Mouse (Mus musculus): Measurements from ENCODE around the gene Faim. TPM values are rescaled to one million over a fixed set of nuclear protein-coding genes. Genes with fewer than 3 reads are reported as not detected.

Faim gene
- total and polyA plus RNA-seq, 2 experiments from 2014 or later, result 31.3 to 116 TPM

- Histone ChIP-seq H3K27ac (no peak overlapping the region), H3K4me3 (ENCODE audit: low read length) (no peak overlapping the region), H3K4me2 (ENCODE audit: low read depth, low read length) (no peak overlapping the region), H3K27me3 (ENCODE audit: insufficient read depth, low read length) (no peaks in the 10 kb centered on the region), H3K9ac (replicated peaks; ENCODE audit: low read length) (no peak overlapping the region), H3K36me3 (ENCODE audit: insufficient read depth, low read length) (peaks cover 10% of the 10 kb centered on the region; the same call in 1 of the 2 replicates), H3K4me1 (ENCODE audit: insufficient read depth, low read length) (no peaks in the 10 kb centered on the region), H3K9me3 (ENCODE audit: low read length) (no peaks in the 10 kb centered on the region)
- DNase-seq (ENCODE audit: low spot score) (no peak), ATAC-seq (no peak)
- WGBS, result 76% methylated on average over 9 of the region's 9 CpGs
- TF ChIP-seq CTCF (IDR thresholded peaks at IDR 0.05; ENCODE audit: low read depth), result no peak
Observed at GRCm38 (mm10) chr9:99041994-99042393, 55.8 kb downstream of the Faim start.

GRCm38 (mm10) chr9:99042641-99043040 lies 56.5 kb downstream of the Faim start:
- Histone ChIP-seq H3K9ac (replicated peaks; ENCODE audit: low read length) (no peak overlapping the region), H3K9me3 (ENCODE audit: low read length) (no peaks in the 10 kb centered on the region), H3K36me3 (ENCODE audit: insufficient read depth, low read length) (peaks cover 10% of the 10 kb centered on the region; the same call in 1 of the 2 replicates), H3K4me2 (ENCODE audit: low read depth, low read length) (no peak overlapping the region), H3K4me1 (ENCODE audit: insufficient read depth, low read length) (no peaks in the 10 kb centered on the region), H3K27ac (no peak overlapping the region), H3K27me3 (ENCODE audit: insufficient read depth, low read length) (no peaks in the 10 kb centered on the region), H3K4me3 (ENCODE audit: low read length) (no peak overlapping the region)
- 85% methylated on average over 4 of the region's 4 CpGs for WGBS
- DNase-seq (ENCODE audit: low spot score) (no peak), ATAC-seq (no peak)
- TF ChIP-seq CTCF (IDR thresholded peaks at IDR 0.05; ENCODE audit: low read depth), result no peak

- no peak overlapping the region for H3K27ac ChIP-seq
- H3K36me3 ChIP-seq (ENCODE audit: insufficient read depth, low read length), result peaks cover 4% of the 10 kb centered on the region; the same call in 1 of the 2 replicates
- H3K27me3 ChIP-seq (ENCODE audit: insufficient read depth, low read length), result no peaks in the 10 kb centered on the region
- no peak overlapping the region for H3K9ac ChIP-seq (replicated peaks; ENCODE audit: low read length)
- H3K4me3 ChIP-seq (ENCODE audit: low read length), result no peak overlapping the region
- no peak for TF ChIP-seq CTCF (IDR thresholded peaks at IDR 0.05; ENCODE audit: low read depth)
- no peak; the same call in 1 of the 2 replicates for ATAC-seq
- H3K4me2 ChIP-seq (ENCODE audit: low read depth, low read length), result no peak overlapping the region
- H3K9me3 ChIP-seq (ENCODE audit: low read length), result no peaks in the 10 kb centered on the region
- H3K4me1 ChIP-seq (ENCODE audit: insufficient read depth, low read length), result no peaks in the 10 kb centered on the region
- 69% methylated on average over 8 of the region's 8 CpGs for WGBS
- peak; percentile 36 for DNase-seq (ENCODE audit: low spot score)
Observed at GRCm38 (mm10) chr9:99044761-99045160, 58.6 kb downstream of the Faim start.

- Histone ChIP-seq H3K4me1 (ENCODE audit: insufficient read depth, low read length) (no peaks in the 10 kb centered on the region), H3K27ac (no peak overlapping the region), H3K9me3 (ENCODE audit: low read length) (no peaks in the 10 kb centered on the region), H3K9ac (replicated peaks; ENCODE audit: low read length) (no peak overlapping the region), H3K27me3 (ENCODE audit: insufficient read depth, low read length) (no peaks in the 10 kb centered on the region), H3K4me2 (ENCODE audit: low read depth, low read length) (no peak overlapping the region), H3K36me3 (ENCODE audit: insufficient read depth, low read length) (no peaks in the 10 kb centered on the region; the same call in 1 of the 2 replicates), H3K4me3 (ENCODE audit: low read length) (no peak overlapping the region)
- ATAC-seq (no peak), DNase-seq (ENCODE audit: low spot score) (peak; percentile 62)
- no peak for TF ChIP-seq CTCF (IDR thresholded peaks at IDR 0.05; ENCODE audit: low read depth)
- 65% methylated on average over 1 of the region's 1 CpGs for WGBS
Observed at GRCm38 (mm10) chr9:99048724-99049250, 62.6 kb downstream of the Faim start.

GRCm38 (mm10) chr9:99049760-99050159 lies 63.6 kb downstream of the Faim start:
- H3K27ac ChIP-seq, result no peak overlapping the region
- TF ChIP-seq CTCF (IDR thresholded peaks at IDR 0.05; ENCODE audit: low read depth), result no peak
- no peak overlapping the region for H3K4me2 ChIP-seq (ENCODE audit: low read depth, low read length)
- no peaks in the 10 kb centered on the region for H3K4me1 ChIP-seq (ENCODE audit: insufficient read depth, low read length)
- no peak for DNase-seq (ENCODE audit: low spot score)
- no peaks in the 10 kb centered on the region for H3K9me3 ChIP-seq (ENCODE audit: low read length)
- ATAC-seq, result no peak
- no peaks in the 10 kb centered on the region for H3K27me3 ChIP-seq (ENCODE audit: insufficient read depth, low read length)
- H3K36me3 ChIP-seq (ENCODE audit: insufficient read depth, low read length), result no peaks in the 10 kb centered on the region; the same call in 1 of the 2 replicates
- WGBS, result 74% methylated on average over 6 of the region's 6 CpGs
- H3K9ac ChIP-seq (replicated peaks; ENCODE audit: low read length), result no peak overlapping the region
- no peak overlapping the region for H3K4me3 ChIP-seq (ENCODE audit: low read length)

Other genes with a start within 250 kb of the Faim start
- gene Prr23a1, start 143.9 kb upstream of the Faim start, total RNA-seq (2014; rRNA removed), result not detected in 2 replicates
- not detected in 2 replicates for gene Prr23a1, start 143.9 kb upstream of the Faim start, polyA plus RNA-seq (2015; fragmentation: Nextera tagmentation; extraction: Ambion mirVana)
- not detected in 2 replicates for gene Prr23a2, start 129.9 kb upstream of the Faim start, total RNA-seq (2014; rRNA removed)
- gene Prr23a2, start 129.9 kb upstream of the Faim start, polyA plus RNA-seq (2015; fragmentation: Nextera tagmentation; extraction: Ambion mirVana), result not detected in 2 replicates
- gene Prr23a3, start 121.6 kb upstream of the Faim start, total RNA-seq (2014; rRNA removed), result not detected in 2 replicates
- 0.09 TPM in 1 of 2 replicates, not detected in the other for gene Prr23a3, start 121.6 kb upstream of the Faim start, polyA plus RNA-seq (2015; fragmentation: Nextera tagmentation; extraction: Ambion mirVana)
- not detected in 2 replicates for gene 7420426K07Rik, start 83.3 kb upstream of the Faim start, total RNA-seq (2014; rRNA removed)
- gene 7420426K07Rik, start 83.3 kb upstream of the Faim start, polyA plus RNA-seq (2015; fragmentation: Nextera tagmentation; extraction: Ambion mirVana), result not detected in 2 replicates
- 0.04 and 0.05 TPM in 2 replicates for gene Foxl2, start 31.1 kb upstream of the Faim start, total RNA-seq (2014; rRNA removed)
- 0.28 and 0.57 TPM in 2 replicates for gene Foxl2, start 31.1 kb upstream of the Faim start, polyA plus RNA-seq (2015; fragmentation: Nextera tagmentation; extraction: Ambion mirVana)
- gene Gm1123, start 49.3 kb downstream of the Faim start, total RNA-seq (2014; rRNA removed), result not detected in 2 replicates
- 0.09 and 0.15 TPM in 2 replicates for gene Gm1123, start 49.3 kb downstream of the Faim start, polyA plus RNA-seq (2015; fragmentation: Nextera tagmentation; extraction: Ambion mirVana)
- 4.9 and 5.7 TPM in 2 replicates for gene Pik3cb, start 154.2 kb downstream of the Faim start, total RNA-seq (2014; rRNA removed)
- 3.0 and 3.5 TPM in 2 replicates for gene Pik3cb, start 154.2 kb downstream of the Faim start, polyA plus RNA-seq (2015; fragmentation: Nextera tagmentation; extraction: Ambion mirVana)

Measured in hindbrain, postnatal 0 days (tissue).